Mouse (Mus musculus): Measurements from ENCODE around the gene Fgfr2. TPM values are rescaled to one million over a fixed set of nuclear protein-coding genes. Genes with fewer than 3 reads are reported as not detected.

Gene Fgfr2
- polyA plus RNA-seq, 1 experiment from 2014 or later, result 106 TPM

DNA sequence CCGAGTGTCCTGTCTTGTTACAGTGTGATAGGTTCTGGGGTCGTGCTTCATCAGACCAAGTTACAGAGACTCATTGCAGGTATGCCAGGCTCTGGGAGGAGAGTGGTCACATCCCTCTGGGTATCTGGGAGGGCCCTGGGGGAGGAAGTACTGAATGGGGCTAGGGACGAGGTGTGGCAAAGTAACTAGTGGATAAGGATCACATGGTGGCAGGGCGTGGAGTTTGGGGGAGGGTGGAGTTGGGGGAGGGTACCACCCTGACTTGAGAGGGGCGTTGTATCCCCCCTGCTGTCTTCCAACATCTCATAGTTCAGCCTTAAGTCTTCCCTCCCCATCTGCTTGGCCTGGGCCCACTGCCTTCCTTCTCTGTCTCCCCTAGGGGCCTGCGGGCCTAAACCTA lies 443.6 kb downstream of the Fgfr2 start:
- Histone ChIP-seq H3K4me1 (ENCODE audit: control insufficient read depth, insufficient read depth, low read length) (no peaks in the 10 kb centered on the region), H3K9ac (ENCODE audit: low read depth, low read length) (no peak overlapping the region), H3K4me2 (ENCODE audit: low read depth, low read length) (no peak overlapping the region), H3K4me3 (ENCODE audit: low read depth, low read length) (no peak overlapping the region), H3K9me3 (ENCODE audit: control insufficient read depth, low read length) (no peaks in the 10 kb centered on the region), H3K27ac (replicated peaks; ENCODE audit: low read depth, low read length) (no peak overlapping the region), H3K36me3 (ENCODE audit: control insufficient read depth, insufficient read depth, low read length) (no peaks in the 10 kb centered on the region), H3K27me3 (replicated peaks; ENCODE audit: control insufficient read depth, insufficient read depth, low read length) (no peaks in the 10 kb centered on the region)
- ATAC-seq (ENCODE audit: low read depth), result no peak
- no peak for DNase-seq (ENCODE audit: low spot score)
- 68% methylated on average over 6 of the region's 6 CpGs for WGBS

DNA sequence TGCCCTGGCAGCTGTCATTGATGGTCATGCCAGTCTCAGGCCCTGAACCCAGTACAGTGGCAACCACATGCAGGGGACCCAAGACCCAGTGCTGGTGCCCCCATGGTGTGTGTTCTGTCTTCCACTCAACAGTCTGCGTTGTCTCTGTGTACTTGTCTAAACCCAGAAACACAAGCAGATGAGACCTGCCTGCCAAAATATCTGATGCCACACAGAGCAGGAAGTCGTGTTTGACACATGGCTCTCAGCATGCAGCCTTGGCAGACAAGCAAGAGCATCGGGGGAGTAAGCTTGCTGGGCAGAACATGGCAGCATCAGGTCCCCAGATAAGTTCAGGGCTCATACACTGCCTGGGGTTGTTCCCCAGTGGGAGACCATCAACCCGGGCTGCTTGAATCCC lies 444.0 kb downstream of the Fgfr2 start:
- Histone ChIP-seq H3K9me3 (ENCODE audit: control insufficient read depth, low read length) (no peaks in the 10 kb centered on the region), H3K27ac (replicated peaks; ENCODE audit: low read depth, low read length) (no peak overlapping the region), H3K4me3 (ENCODE audit: low read depth, low read length) (no peak overlapping the region), H3K27me3 (replicated peaks; ENCODE audit: control insufficient read depth, insufficient read depth, low read length) (no peaks in the 10 kb centered on the region), H3K4me1 (ENCODE audit: control insufficient read depth, insufficient read depth, low read length) (no peaks in the 10 kb centered on the region), H3K4me2 (ENCODE audit: low read depth, low read length) (no peak overlapping the region), H3K36me3 (ENCODE audit: control insufficient read depth, insufficient read depth, low read length) (no peaks in the 10 kb centered on the region), H3K9ac (ENCODE audit: low read depth, low read length) (no peak overlapping the region)
- no peak for ATAC-seq (ENCODE audit: low read depth)
- 70% methylated on average over 4 of the region's 4 CpGs for WGBS
- DNase-seq (ENCODE audit: low spot score), result no peak

DNA sequence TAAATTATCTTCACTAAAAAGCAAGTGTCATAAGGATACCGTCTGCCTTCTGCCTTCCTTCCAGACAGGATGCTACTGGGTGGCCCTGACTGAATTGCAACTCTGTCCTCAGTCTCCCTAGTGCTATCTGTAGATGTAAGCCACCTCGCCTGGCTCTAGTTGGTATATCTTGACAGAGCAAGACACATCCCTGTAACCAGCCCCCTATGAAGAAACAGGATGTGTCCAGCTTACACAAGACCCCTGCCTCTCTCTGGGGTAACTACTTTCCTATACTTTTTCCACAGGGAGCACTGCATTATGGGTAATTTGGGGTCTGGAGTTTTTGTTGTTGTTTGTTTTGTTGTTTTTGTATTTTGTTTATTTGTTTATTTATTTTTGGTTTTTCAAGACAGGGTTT lies 447.2 kb downstream of the Fgfr2 start:
- H3K4me1 ChIP-seq (ENCODE audit: control insufficient read depth, insufficient read depth, low read length), result no peaks in the 10 kb centered on the region
- H3K27me3 ChIP-seq (replicated peaks; ENCODE audit: control insufficient read depth, insufficient read depth, low read length), result no peaks in the 10 kb centered on the region
- no peak overlapping the region for H3K9ac ChIP-seq (ENCODE audit: low read depth, low read length)
- ATAC-seq (ENCODE audit: low read depth) (no peak), DNase-seq (ENCODE audit: low spot score) (no peak)
- H3K4me3 ChIP-seq (ENCODE audit: low read depth, low read length), result no peak overlapping the region
- no peak overlapping the region for H3K4me2 ChIP-seq (ENCODE audit: low read depth, low read length)
- no peak overlapping the region for H3K27ac ChIP-seq (replicated peaks; ENCODE audit: low read depth, low read length)
- 89% methylated on average over 2 of the region's 2 CpGs for WGBS
- H3K36me3 ChIP-seq (ENCODE audit: control insufficient read depth, insufficient read depth, low read length), result no peaks in the 10 kb centered on the region
- no peaks in the 10 kb centered on the region for H3K9me3 ChIP-seq (ENCODE audit: control insufficient read depth, low read length)

DNA sequence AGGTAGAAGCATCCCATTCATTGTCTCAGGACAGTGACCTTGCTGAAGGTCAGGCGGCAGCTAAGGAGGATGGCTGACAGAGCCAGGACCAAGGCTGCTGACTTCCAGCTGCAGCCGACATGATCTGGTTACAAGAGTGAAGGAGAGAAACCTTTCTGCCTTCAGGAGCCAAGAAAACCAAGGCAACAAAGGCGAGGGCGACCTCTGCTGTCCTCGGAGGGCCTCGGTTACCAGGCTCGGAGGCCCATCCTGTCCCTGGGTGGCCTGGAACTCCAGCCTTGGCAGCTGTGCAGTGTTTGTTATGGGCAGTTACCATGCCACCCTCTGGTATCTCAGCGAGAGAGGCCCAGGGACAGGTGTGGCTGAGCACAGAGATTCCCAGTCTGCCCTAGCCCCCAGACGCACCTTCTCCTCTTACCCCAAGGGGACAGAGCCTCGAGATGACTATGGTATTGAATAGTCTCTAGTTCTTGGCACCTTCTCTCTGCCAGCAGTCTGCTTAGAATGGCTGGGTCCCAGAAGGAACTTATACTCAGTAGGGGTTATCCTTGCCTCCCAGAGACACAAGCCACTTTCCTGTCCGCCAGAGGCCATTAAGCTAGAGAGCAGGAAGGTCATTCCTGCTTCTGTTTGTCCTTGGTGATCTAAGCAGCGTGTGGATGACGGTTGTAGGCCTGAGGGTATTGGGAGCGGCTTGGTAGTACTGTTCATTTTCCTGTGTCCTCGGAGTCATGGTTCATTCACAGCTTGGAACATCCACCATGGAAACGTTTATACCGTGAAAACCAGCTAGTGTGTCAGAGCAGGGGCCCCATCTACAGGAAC lies 449.0 kb downstream of the Fgfr2 start:
- Histone ChIP-seq H3K4me2 (ENCODE audit: low read depth, low read length) (no peak overlapping the region), H3K9ac (ENCODE audit: low read depth, low read length) (no peak overlapping the region), H3K4me1 (ENCODE audit: control insufficient read depth, insufficient read depth, low read length) (no peaks in the 10 kb centered on the region), H3K4me3 (ENCODE audit: low read depth, low read length) (no peak overlapping the region), H3K27me3 (replicated peaks; ENCODE audit: control insufficient read depth, insufficient read depth, low read length) (no peaks in the 10 kb centered on the region), H3K36me3 (ENCODE audit: control insufficient read depth, insufficient read depth, low read length) (no peaks in the 10 kb centered on the region), H3K9me3 (ENCODE audit: control insufficient read depth, low read length) (no peaks in the 10 kb centered on the region), H3K27ac (replicated peaks; ENCODE audit: low read depth, low read length) (no peak overlapping the region)
- DNase-seq (ENCODE audit: low spot score), result peak; percentile 69
- peak; percentile 79 for ATAC-seq (ENCODE audit: low read depth)
- WGBS, result 38% methylated on average over 17 of the region's 17 CpGs

DNA sequence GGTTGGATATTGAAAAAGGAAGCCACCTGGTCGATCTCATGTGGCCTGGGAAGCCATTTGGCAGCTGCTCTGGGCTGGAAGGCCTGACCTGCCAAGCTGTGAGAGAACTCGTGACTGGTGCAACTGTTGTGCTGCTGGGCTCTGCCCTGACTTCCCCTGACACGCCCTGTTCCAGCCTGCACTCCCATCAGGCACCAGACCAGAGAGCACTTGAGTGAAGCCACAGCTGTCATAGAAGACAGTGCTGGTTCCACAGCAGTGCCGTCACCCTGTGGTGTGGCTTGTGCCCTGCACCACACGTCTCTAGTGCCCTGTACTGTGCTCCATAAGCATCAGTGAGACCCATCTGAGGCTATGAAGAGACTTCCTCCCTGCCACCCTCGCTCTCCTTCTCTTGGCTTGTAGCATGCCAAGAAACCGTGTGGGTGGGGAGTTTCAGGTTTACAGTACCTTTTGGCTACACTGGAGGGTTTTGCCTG lies 450.6 kb downstream of the Fgfr2 start:
- Histone ChIP-seq H3K9ac (ENCODE audit: low read depth, low read length) (no peak overlapping the region), H3K27ac (replicated peaks; ENCODE audit: low read depth, low read length) (no peak overlapping the region; the same call in 1 of the 2 replicates), H3K36me3 (ENCODE audit: control insufficient read depth, insufficient read depth, low read length) (no peaks in the 10 kb centered on the region), H3K4me2 (ENCODE audit: low read depth, low read length) (no peak overlapping the region), H3K4me1 (ENCODE audit: control insufficient read depth, insufficient read depth, low read length) (no peaks in the 10 kb centered on the region), H3K4me3 (ENCODE audit: low read depth, low read length) (no peak overlapping the region), H3K27me3 (replicated peaks; ENCODE audit: control insufficient read depth, insufficient read depth, low read length) (no peaks in the 10 kb centered on the region), H3K9me3 (ENCODE audit: control insufficient read depth, low read length) (no peaks in the 10 kb centered on the region)
- 67% methylated on average over 7 of the region's 7 CpGs for WGBS
- ATAC-seq (ENCODE audit: low read depth) (peak; percentile 78), DNase-seq (ENCODE audit: low spot score) (peak; percentile 79)

DNA sequence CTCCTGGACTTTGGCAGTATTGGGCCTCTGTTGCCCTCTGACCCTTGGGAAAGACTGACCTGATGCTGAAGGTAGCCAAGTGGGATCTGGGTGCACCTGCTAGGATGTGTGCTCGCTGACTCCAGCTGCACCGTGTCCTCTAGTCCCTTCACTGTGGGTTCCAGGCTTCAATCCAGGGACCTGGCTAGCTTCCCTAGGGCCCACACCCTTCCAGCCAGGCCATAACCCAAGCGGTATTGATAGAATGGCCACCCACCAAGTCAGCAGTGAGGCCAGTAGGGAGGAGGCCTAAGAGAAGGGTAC lies 452.3 kb downstream of the Fgfr2 start:
- Histone ChIP-seq H3K36me3 (ENCODE audit: control insufficient read depth, insufficient read depth, low read length) (no peaks in the 10 kb centered on the region), H3K9me3 (ENCODE audit: control insufficient read depth, low read length) (no peaks in the 10 kb centered on the region), H3K27me3 (replicated peaks; ENCODE audit: control insufficient read depth, insufficient read depth, low read length) (no peaks in the 10 kb centered on the region), H3K9ac (ENCODE audit: low read depth, low read length) (no peak overlapping the region), H3K4me2 (ENCODE audit: low read depth, low read length) (no peak overlapping the region), H3K4me1 (ENCODE audit: control insufficient read depth, insufficient read depth, low read length) (no peaks in the 10 kb centered on the region), H3K27ac (replicated peaks; ENCODE audit: low read depth, low read length) (no peak overlapping the region), H3K4me3 (ENCODE audit: low read depth, low read length) (no peak overlapping the region)
- WGBS, result 90% methylated on average over 3 of the region's 3 CpGs
- no peak for ATAC-seq (ENCODE audit: low read depth)
- no peak for DNase-seq (ENCODE audit: low spot score)

DNA sequence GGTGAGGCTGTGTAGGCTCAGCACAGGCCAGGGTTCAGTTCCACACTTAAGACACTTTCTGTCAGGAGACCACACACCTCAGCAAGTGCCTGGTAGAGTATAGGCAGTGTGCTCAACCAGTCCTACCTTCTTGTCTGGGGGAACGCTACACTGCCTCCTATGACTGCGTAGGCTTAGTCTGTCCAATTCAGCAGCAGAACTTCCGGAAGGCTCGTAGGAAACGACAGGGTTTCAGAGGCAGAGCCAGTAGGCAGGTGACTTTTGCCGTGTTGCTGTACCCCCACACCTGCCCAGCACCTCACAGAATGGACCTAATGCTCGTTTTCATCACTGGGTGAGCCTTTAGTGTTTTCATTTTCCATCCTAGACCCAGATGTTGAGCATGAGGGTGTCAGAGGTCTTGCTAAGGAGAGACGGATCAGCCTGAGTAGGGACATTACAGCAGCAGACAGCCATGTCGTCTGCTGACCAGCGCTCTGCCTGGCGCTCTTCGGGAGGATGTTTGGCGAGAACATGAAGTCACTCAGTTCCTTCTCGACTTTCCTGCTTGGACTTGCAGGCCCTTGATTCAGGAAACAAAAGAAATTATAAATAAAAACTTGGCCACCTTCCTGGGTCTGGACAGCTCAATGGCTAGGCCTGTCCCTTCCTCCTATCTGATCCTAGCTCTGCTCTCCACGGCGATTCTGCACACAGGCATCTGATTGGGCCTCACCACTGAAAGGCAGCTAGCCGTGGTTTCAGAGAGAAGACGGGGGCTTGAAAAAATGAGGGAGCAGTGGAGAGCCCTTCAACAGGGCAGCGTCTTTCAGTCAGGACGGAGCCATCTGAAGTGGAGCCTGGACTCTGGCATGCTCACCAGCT lies 452.9 kb downstream of the Fgfr2 start:
- Histone ChIP-seq H3K4me1 (ENCODE audit: control insufficient read depth, insufficient read depth, low read length) (no peaks in the 10 kb centered on the region), H3K9ac (ENCODE audit: low read depth, low read length) (no peak overlapping the region), H3K4me2 (ENCODE audit: low read depth, low read length) (no peak overlapping the region), H3K9me3 (ENCODE audit: control insufficient read depth, low read length) (no peaks in the 10 kb centered on the region), H3K27ac (replicated peaks; ENCODE audit: low read depth, low read length) (no peak overlapping the region), H3K27me3 (replicated peaks; ENCODE audit: control insufficient read depth, insufficient read depth, low read length) (no peaks in the 10 kb centered on the region), H3K36me3 (ENCODE audit: control insufficient read depth, insufficient read depth, low read length) (no peaks in the 10 kb centered on the region), H3K4me3 (ENCODE audit: low read depth, low read length) (no peak overlapping the region)
- DNase-seq (ENCODE audit: low spot score) (no peak), ATAC-seq (ENCODE audit: low read depth) (no peak)
- WGBS, result 84% methylated on average over 20 of the region's 20 CpGs

DNA sequence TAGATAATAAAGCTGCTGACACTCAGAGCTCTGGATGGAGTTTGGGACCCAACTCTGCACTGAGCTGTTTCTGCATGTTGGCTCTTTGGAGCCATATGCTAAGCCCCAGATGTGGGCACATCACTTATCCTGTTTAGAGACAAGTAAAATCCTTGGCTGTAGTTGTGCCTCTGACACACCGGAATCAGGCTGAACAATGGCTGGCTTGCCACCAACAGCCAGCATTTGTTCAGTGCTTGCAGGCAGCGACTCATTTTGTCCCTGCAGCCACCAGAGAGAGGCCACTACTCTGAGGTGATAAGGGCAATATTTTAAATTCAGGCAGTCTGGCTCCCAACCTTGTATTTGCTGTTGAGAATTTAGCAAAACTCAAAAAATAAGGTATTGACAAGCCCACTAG lies 454.5 kb downstream of the Fgfr2 start:
- Histone ChIP-seq H3K27ac (replicated peaks; ENCODE audit: low read depth, low read length) (no peak overlapping the region), H3K9me3 (ENCODE audit: control insufficient read depth, low read length) (no peaks in the 10 kb centered on the region), H3K36me3 (ENCODE audit: control insufficient read depth, insufficient read depth, low read length) (no peaks in the 10 kb centered on the region), H3K4me1 (ENCODE audit: control insufficient read depth, insufficient read depth, low read length) (no peaks in the 10 kb centered on the region), H3K4me2 (ENCODE audit: low read depth, low read length) (no peak overlapping the region), H3K9ac (ENCODE audit: low read depth, low read length) (no peak overlapping the region), H3K4me3 (ENCODE audit: low read depth, low read length) (no peak overlapping the region), H3K27me3 (replicated peaks; ENCODE audit: control insufficient read depth, insufficient read depth, low read length) (no peaks in the 10 kb centered on the region)
- ATAC-seq (ENCODE audit: low read depth), result no peak
- peak; percentile 40 for DNase-seq (ENCODE audit: low spot score)
- WGBS, result 78% methylated on average over 2 of the region's 2 CpGs
